Mouse (Mus musculus): Measurements from ENCODE around the gene Kif16b. TPM values are rescaled to one million over a fixed set of nuclear protein-coding genes. Genes with fewer than 3 reads are reported as not detected.

Gene Kif16b
- total RNA-seq (2014; rRNA removed), result 7.2 and 9.9 TPM in 2 replicates
- 1.3 and 2.7 TPM in 2 replicates for polyA plus RNA-seq (2015; fragmentation: Nextera tagmentation; extraction: Ambion mirVana)

DNA sequence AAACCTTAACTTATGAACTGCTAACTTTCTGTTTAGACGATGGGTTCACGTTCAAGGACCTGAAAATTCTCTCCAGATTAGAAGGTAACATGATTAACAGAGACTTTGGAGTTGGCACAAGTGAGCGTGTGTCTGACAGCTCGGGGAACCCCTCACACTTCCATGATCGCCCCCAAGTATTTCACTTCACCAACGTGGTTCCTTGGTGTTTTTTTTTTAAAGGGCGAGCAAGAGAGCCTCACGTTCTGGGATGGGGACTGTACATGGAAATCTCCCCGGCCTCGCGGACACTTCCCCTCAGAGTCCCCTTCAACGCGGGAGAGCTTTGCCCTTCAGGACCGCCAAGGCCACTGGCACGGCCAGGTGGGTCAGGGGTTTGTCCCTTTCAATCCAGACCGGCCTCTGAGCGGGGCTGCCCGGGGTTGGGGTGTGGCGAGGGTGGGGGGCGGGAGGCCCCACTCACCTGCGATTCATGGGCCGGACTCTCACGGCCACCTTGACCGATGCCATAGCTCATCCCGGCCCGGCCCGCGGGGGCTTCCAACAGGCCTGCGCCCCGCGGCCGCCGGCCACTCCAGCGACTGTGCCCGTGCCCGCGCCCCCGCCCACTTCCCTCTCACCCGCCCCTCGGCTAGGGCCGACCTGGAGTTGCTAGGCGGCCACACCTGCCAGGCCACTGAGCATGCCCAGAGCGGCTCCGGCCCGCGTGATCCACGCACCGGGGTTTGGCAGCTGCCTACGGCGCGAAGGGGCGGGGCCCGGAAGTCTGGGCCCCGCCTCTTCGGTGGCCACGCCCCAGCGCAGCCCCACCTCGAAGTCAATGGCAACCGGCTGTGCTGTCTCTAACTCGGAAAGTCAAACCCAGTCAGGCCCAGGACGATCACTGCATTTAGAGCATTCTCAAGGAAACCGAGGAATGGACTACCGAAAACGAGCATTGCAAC, at the start of gene Kif16b:
Kif16b (minus strand) TSS at position 670 of the 944 bp plus-strand sequence.
- H3K27ac ChIP-seq (ENCODE audit: low read depth, low read length), result peak within 1 kb of the TSS; percentile 60
- peak; percentile 87 for DNase-seq
- H3K4me2 ChIP-seq (ENCODE audit: low read depth), result peak within 1 kb of the TSS; percentile 98
- H3K4me1 ChIP-seq (ENCODE audit: insufficient read depth), result 0 out of 2 replicates have a peak, but pooled peaks cover 7% of the 10 kb centered on the region
- H3K9me3 ChIP-seq (ENCODE audit: low read length), result no peaks in the 10 kb centered on the region
- no peak for TF ChIP-seq CTCF (IDR thresholded peaks at IDR 0.05; ENCODE audit: low read depth)
- peak; percentile 81 for ATAC-seq
- H3K9ac ChIP-seq, result peak within 1 kb of the TSS; percentile 79
- no peaks in the 10 kb centered on the region for H3K27me3 ChIP-seq (ENCODE audit: insufficient read depth, low read length)
- H3K36me3 ChIP-seq (ENCODE audit: insufficient read depth), result no peaks in the 10 kb centered on the region
- H3K4me3 ChIP-seq (ENCODE audit: low read depth, low read length), result peak within 1 kb of the TSS; percentile 68
- under 1% methylated on average over 64 of the region's 64 CpGs for WGBS

DNA sequence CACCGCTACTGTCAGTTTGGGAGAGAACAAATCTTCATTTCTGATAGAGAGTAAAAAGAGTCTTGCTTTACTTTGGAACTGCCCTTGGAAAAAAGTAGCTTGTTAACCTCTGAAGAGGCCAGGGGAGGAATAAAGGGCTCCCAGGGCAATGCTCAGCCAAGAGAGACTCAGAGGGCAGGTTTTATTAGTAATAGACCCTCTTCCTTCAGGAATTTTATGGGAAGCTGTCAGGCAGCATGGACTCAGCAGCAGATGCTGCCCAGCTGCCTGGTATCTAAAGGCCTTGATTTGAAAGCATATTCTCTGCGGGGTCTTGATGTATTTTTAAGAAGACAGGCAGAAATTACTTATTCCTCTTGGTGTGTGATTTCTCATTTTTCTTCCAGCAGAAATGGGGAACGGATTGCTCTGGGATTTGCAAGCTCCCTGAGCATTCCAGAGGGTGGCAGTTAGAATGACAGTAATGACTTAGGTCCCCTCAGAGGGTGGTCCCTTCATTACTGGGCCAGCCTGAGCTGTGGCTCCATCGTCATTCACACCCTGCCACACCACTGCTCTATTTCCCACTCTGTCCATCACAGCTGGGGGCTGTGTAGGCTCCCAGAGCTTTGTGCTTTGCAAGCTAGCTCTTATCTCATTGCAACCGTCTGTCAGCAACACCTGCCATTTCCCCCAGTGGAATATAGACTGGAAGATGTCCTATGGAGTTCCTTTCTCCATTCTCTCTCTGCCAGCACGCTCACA, 39.7 kb upstream of the Kif16b start:
- Histone ChIP-seq H3K9me3 (ENCODE audit: low read length) (no peaks in the 10 kb centered on the region), H3K4me2 (ENCODE audit: low read depth) (no peak overlapping the region), H3K4me1 (ENCODE audit: insufficient read depth) (no peaks in the 10 kb centered on the region), H3K36me3 (ENCODE audit: insufficient read depth) (no peaks in the 10 kb centered on the region), H3K27ac (ENCODE audit: low read depth, low read length) (no peak overlapping the region), H3K9ac (no peak overlapping the region), H3K4me3 (ENCODE audit: low read depth, low read length) (no peak overlapping the region), H3K27me3 (ENCODE audit: insufficient read depth, low read length) (no peaks in the 10 kb centered on the region)
- ATAC-seq (no peak), DNase-seq (no peak)
- WGBS, result 63% methylated on average over 6 of the region's 6 CpGs
- TF ChIP-seq CTCF (IDR thresholded peaks at IDR 0.05; ENCODE audit: low read depth), result no peak

DNA sequence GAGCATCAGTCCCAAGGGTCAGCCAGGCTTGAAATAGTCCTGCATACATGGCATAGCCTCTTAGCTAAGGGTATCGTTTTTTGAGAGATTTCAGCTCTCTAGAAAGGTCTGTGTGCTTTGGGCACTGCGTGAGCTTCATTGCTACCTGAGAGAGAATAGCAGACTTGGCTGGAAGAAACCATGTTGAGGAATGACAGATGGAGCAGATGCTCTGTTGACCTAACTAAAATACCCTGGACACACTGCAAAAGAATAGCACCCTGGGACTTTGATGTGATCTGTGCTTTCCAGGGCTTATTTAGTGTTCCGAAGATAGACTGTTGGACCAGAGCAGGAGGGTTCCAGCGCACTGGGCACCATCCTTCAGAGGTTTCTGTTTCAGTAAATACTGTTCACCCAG, 29.1 kb upstream of the Kif16b start:
- DNase-seq (no peak), ATAC-seq (no peak)
- Histone ChIP-seq H3K9me3 (ENCODE audit: low read length) (no peaks in the 10 kb centered on the region), H3K4me3 (ENCODE audit: low read depth, low read length) (no peak overlapping the region), H3K36me3 (ENCODE audit: insufficient read depth) (no peaks in the 10 kb centered on the region), H3K27ac (ENCODE audit: low read depth, low read length) (no peak overlapping the region), H3K4me2 (ENCODE audit: low read depth) (no peak overlapping the region), H3K9ac (no peak overlapping the region), H3K4me1 (ENCODE audit: insufficient read depth) (no peaks in the 10 kb centered on the region), H3K27me3 (ENCODE audit: insufficient read depth, low read length) (no peaks in the 10 kb centered on the region)
- 87% methylated on average over 4 of the region's 4 CpGs for WGBS
- TF ChIP-seq CTCF (IDR thresholded peaks at IDR 0.05; ENCODE audit: low read depth), result no peak

DNA sequence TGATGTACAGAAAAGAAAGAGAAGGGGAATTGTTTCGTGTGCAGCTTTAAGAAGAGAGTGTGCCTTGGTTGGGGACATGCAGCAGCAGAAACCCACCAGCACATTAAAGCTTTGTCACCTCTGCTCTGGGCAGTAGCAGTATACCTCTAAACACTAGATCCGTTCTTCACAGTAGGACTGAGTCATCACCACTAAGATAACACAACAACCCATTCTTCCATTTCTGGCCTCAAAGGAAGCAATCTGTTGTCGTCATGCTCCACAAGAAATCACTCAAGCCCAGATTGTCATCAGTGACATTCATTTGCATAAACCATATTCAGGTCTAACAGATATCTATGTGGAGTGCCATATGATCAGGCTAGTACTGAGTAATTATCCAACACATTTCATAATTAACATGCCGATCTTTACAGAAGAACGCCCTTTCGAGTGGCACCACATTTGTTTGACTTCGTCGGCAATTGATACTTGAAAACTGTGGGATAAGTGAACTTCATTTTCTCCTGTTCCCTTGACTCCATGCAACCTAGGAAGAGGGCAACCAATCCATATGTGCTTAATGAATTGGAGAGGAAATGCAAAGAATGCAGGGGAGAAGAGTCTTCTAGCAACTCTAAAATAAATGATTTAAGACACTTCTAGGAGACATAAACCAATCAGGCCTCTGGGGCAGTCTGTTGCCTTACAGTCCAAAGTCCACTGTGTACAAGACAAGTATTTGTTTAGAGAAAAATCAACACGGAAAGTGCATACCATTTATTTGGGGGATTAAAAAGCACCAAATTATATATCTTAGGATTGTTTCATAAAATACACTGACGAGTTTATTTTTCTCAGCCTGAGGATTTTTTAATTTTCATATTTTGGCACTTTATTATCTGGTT, 28.1 kb upstream of the Kif16b start:
- ATAC-seq (peak; percentile 55; the same call in 1 of the 2 replicates), DNase-seq (peak; percentile 13)
- Histone ChIP-seq H3K36me3 (ENCODE audit: insufficient read depth) (no peaks in the 10 kb centered on the region), H3K4me3 (ENCODE audit: low read depth, low read length) (no peak overlapping the region), H3K27ac (ENCODE audit: low read depth, low read length) (no peak overlapping the region), H3K4me1 (ENCODE audit: insufficient read depth) (no peaks in the 10 kb centered on the region), H3K9ac (no peak overlapping the region), H3K4me2 (ENCODE audit: low read depth) (no peak overlapping the region), H3K9me3 (ENCODE audit: low read length) (no peaks in the 10 kb centered on the region), H3K27me3 (ENCODE audit: insufficient read depth, low read length) (no peaks in the 10 kb centered on the region)
- no peak for TF ChIP-seq CTCF (IDR thresholded peaks at IDR 0.05; ENCODE audit: low read depth)
- 59% methylated on average over 10 of the region's 10 CpGs for WGBS

DNA sequence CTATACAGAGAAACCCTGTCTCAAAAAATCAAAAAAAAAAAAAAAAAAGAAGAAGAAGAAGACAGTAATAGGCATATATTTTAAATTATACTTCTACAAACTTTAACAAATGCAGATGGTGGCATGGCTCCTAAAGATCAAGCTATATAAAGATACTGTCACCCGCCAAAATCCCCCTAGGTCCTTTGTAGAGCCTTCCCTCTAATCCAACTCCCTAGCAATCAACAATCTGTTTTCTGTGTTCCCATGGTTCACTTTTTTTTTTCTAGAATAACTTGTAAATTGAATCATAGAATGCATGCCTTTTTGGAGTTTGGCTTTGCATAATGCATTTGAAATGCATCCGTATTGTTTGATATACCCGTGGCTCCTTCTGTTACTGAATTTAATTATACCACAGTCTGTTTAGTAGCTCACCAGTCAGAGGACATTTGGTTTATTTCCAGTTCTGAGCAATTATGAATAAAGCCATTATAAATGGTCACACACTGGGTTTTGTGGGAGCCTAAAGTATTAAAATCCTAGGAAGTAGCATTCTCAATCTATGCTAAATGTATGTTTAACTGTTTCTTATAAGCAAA, 9.6 kb upstream of the Kif16b start:
- 41% methylated on average over 3 of the region's 3 CpGs for WGBS
- no peaks in the 10 kb centered on the region for H3K4me1 ChIP-seq (ENCODE audit: insufficient read depth)
- H3K27me3 ChIP-seq (ENCODE audit: insufficient read depth, low read length), result no peaks in the 10 kb centered on the region
- H3K9me3 ChIP-seq (ENCODE audit: low read length), result no peaks in the 10 kb centered on the region
- H3K4me2 ChIP-seq (ENCODE audit: low read depth), result no peak overlapping the region
- DNase-seq (peak; percentile 47), ATAC-seq (peak; percentile 69)
- H3K9ac ChIP-seq, result no peak overlapping the region
- no peak for TF ChIP-seq CTCF (IDR thresholded peaks at IDR 0.05; ENCODE audit: low read depth)
- H3K27ac ChIP-seq (ENCODE audit: low read depth, low read length), result peak overlapping the region; percentile 64; the same call in 1 of the 2 replicates
- H3K36me3 ChIP-seq (ENCODE audit: insufficient read depth), result no peaks in the 10 kb centered on the region
- H3K4me3 ChIP-seq (ENCODE audit: low read depth, low read length), result no peak overlapping the region

DNA sequence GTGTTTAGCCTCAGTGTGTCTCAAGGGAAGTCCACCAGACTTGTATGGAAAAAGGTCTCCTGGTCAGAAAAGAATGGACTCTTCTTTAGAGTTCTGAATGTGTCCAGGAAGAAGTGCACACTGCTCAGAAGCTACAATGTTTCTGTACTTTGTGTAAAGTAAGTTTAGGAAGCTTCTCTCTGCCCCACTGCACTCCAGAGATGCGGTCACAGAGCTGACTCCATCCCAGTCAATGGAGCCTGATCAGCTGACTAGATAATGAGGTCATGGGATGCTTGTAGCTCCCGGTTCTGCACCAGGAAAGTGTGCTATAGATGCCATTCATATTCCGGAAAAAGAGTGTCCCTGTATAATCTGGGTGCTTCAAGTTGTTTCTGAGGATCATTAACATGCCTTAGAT, 7.9 kb upstream of the Kif16b start:
- Histone ChIP-seq H3K9ac (no peak overlapping the region), H3K36me3 (ENCODE audit: insufficient read depth) (no peaks in the 10 kb centered on the region), H3K9me3 (ENCODE audit: low read length) (no peaks in the 10 kb centered on the region), H3K4me2 (ENCODE audit: low read depth) (no peak overlapping the region), H3K27me3 (ENCODE audit: insufficient read depth, low read length) (no peaks in the 10 kb centered on the region), H3K27ac (ENCODE audit: low read depth, low read length) (no peak overlapping the region), H3K4me1 (ENCODE audit: insufficient read depth) (no peaks in the 10 kb centered on the region), H3K4me3 (ENCODE audit: low read depth, low read length) (no peak overlapping the region)
- DNase-seq, result no peak
- no peak for TF ChIP-seq CTCF (IDR thresholded peaks at IDR 0.05; ENCODE audit: low read depth)
- ATAC-seq, result no peak
- 73% methylated on average over 3 of the region's 3 CpGs for WGBS
